Mouse (Mus musculus) spleen, adult 2 months (tissue): ENCODE data around the gene S1pr5.

ENCODE experiments used
- CTCF ChIP-seq: fragments of 200-500 bp; IDR thresholded peaks from 2 replicates; pipeline ENCODE4 v1.5.1; 2011; ENCODE audit warnings: mild to moderate bottlenecking, inconsistent platforms; ENCODE audit not compliant: insufficient read depth, insufficient read length, insufficient replicate concordance; ENCODE audit errors: extremely low read depth
- POLR2A ChIP-seq: fragments of 200-500 bp; IDR thresholded peaks from 2 replicates; pipeline ENCODE4 v1.6.1; 2011; ENCODE audit warnings: low read depth, low read length, inconsistent platforms

DNA sequence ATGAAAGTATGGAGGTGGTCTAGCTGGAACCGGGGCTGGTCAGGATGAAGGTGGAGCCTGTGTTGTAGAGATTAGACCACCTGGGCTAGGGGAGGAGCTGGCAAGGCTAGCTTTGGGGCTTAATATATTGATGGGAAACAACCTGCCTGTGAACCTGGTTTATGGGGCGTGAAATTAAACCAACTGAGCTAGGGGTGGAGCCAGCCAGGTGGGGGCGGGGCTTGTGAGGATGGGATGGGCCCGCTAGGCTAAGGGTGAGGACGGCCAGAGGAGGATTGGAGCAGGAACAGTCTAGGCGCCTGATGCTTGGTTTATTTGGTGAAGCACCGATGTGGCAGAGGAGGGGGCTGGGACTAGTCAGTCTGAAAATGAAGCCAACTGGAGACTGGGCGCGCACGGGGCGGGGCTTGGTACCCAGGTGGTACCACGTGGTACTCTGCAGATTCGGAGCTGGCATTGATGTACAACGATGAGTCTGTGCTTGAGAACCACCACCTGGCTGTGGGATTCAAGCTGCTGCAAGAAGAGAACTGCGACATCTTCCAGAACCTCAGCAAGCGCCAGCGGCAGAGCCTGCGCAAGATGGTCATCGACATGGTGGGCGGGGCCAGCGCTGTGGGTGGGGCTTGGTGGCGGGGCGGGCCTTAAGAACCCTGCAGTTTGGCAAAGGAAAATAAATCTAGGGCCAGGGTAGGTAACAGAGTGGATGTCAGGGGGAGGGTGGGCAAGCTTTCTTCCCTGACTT is 43.5 kb downstream of the S1pr5 start:
- TF ChIP-seq CTCF (no peak), POLR2A (no peak)
